Mouse (Mus musculus) heart, embryonic 15.5 days (tissue): ENCODE data around the gene Usp43. TPM values are rescaled to one million over a fixed set of nuclear protein-coding genes. Genes with fewer than 3 reads are reported as not detected.

Source experiments
- ATAC-seq: fragments of 200-750 bp; cut with Nextera tagmentation; replicated peaks from 2 replicates; pipeline ENCODE4 v1.8.0; 2017; ENCODE audit warnings: low read depth, moderate TSS enrichment; ENCODE audit not compliant: insufficient number of reproducible peaks, insufficient read depth, low FRiP score
- H3K27ac ChIP-seq: fragments of 300-500 bp; sonication (generic); 2 replicates; pipeline ENCODE4 v1.5.1; 2015; ENCODE audit warnings: mild to moderate bottlenecking, inconsistent platforms
- H3K27me3 ChIP-seq: fragments of 300-500 bp; sonication (generic); 2 replicates; pipeline ENCODE4 v1.6.1; 2015; ENCODE audit warnings: inconsistent platforms
- H3K36me3 ChIP-seq: fragments of 300-500 bp; sonication (generic); 2 replicates; pipeline ENCODE4 v1.6.1; 2015; ENCODE audit warnings: mild to moderate bottlenecking, inconsistent platforms
- H3K4me1 ChIP-seq: fragments of 300-500 bp; sonication (generic); replicated peaks from 2 replicates; pipeline ENCODE4 v1.6.1; 2015; ENCODE audit warnings: inconsistent platforms
- H3K4me2 ChIP-seq: fragments of 300-500 bp; sonication (generic); 2 replicates; pipeline ENCODE4 v1.6.1; 2015; ENCODE audit warnings: inconsistent platforms, mild to moderate bottlenecking, moderate library complexity
- H3K4me3 ChIP-seq: fragments of 300-500 bp; sonication (generic); 2 replicates; pipeline ENCODE4 v1.5.1; 2015; ENCODE audit warnings: mild to moderate bottlenecking, inconsistent platforms
- H3K9ac ChIP-seq: fragments of 300-500 bp; sonication (generic); 2 replicates; pipeline ENCODE4 v1.6.1; 2015; ENCODE audit warnings: mild to moderate bottlenecking, inconsistent platforms
- H3K9me3 ChIP-seq: fragments of 300-500 bp; sonication (generic); replicated peaks from 2 replicates; pipeline ENCODE4 v1.6.1; 2016; ENCODE audit warnings: inconsistent platforms
- WGBS: fragments of 180-500 bp; shearing (Covaris S2); methylation state at CpG from one replicate; pipeline ENCODE4 v1.1.7; 2015; ENCODE audit warnings: mixed read lengths; 5-methylcytosine and 5-hydroxymethylcytosine counted together
- polyA plus RNA-seq: library from polyadenylated mRNA; unstranded; fragments of >200 nt; fragmentation: Nextera tagmentation; extraction: Ambion mirVana; gene quantifications from 2 replicates; pipeline ENCODE4 v1.2.1, GENCODE M21; 2015

The Usp43 gene
- polyA plus RNA-seq, 1 experiment from 2014 or later = 0.86 TPM

GRCm38 (mm10) chr11:67926348-67927055 lies 4.5 kb upstream of the Usp43 start:
- Histone ChIP-seq H3K27me3 (no peaks in the 10 kb centered on the region), H3K4me2 (peak overlapping the region; percentile 30; the same call in 1 of the 2 replicates), H3K9ac (no peak overlapping the region), H3K27ac (no peak overlapping the region), H3K36me3 (no peaks in the 10 kb centered on the region), H3K4me3 (no peak overlapping the region), H3K9me3 (no peaks in the 10 kb centered on the region), H3K4me1 (peaks cover 6% of the 10 kb centered on the region)
- ATAC-seq = no peak
- WGBS = 14% methylated on average over 11 of the region's 15 CpGs

DNA sequence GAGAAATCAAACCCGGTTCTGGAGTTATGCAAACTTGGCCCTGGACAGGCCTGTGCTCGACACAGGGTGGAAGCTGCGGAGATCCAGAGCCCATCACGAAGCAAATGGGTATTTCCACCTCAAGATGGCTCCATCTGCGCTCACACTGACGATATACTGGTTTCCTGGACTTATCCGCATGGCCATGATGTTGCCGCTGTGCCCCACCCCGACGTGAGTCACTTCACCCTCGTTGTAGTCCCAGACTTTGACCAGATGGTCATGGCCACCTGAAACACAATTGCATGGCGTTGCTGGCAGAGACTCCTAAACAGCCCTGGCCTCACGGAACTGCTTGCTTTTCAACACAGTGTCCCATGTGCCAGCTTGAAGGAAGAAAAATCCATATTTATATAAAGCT lies 3.0 kb upstream of the Usp43 start:
- no peak overlapping the region for H3K4me3 ChIP-seq
- WGBS = 83% methylated on average over 13 of the region's 13 CpGs
- no peaks in the 10 kb centered on the region for H3K9me3 ChIP-seq
- H3K4me2 ChIP-seq = no peak overlapping the region
- ATAC-seq = no peak
- no peaks in the 10 kb centered on the region for H3K36me3 ChIP-seq
- H3K9ac ChIP-seq = no peak overlapping the region
- H3K27ac ChIP-seq = no peak overlapping the region
- H3K4me1 ChIP-seq = peaks cover 10% of the 10 kb centered on the region
- no peaks in the 10 kb centered on the region for H3K27me3 ChIP-seq

DNA sequence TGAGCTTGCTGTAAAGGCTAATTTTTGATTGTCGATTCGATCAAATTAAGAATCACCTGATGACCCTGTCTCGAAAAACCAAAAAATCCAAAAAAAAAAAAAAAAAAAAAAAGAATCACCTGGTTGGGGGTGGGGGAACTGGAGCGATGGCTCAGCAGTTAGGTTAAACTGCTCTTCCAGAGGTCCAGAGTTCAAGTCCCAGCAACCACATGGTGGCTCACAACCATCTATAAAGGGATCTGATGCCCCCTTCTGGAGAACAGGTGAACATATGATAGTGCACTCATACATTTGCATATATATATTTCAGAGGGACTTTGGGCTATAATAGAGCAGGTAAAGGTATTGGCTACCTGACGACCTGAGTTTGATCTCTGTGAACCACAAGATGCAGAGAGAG lies 1.8 kb upstream of the Usp43 start:
- no peaks in the 10 kb centered on the region for H3K36me3 ChIP-seq
- H3K27ac ChIP-seq = no peak overlapping the region
- ATAC-seq = no peak
- H3K4me3 ChIP-seq = no peak overlapping the region
- H3K9me3 ChIP-seq = no peaks in the 10 kb centered on the region
- H3K9ac ChIP-seq = no peak overlapping the region
- H3K4me1 ChIP-seq = peaks cover 10% of the 10 kb centered on the region
- H3K4me2 ChIP-seq = no peak overlapping the region
- WGBS = 88% methylated on average over 5 of the region's 5 CpGs
- H3K27me3 ChIP-seq = no peaks in the 10 kb centered on the region

DNA sequence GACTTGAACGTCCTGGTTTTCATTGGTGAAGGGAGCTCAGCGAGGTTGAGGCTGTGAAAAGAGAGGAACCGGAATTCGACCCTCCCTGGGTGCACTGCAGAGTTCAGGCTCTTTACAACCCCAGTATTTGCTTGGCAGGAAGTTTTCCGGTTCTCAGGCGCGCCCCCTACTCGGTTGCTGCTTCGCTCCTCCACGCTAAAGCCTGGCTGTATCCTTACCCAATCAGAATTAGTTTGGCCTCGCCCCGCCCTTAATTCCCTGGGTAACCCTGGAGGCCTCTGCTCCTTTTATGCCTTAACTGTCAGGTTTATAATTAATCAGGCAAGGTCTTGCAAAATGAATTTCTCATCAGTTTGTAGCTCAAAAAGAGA lies 787 bp upstream of the Usp43 start:
- Histone ChIP-seq H3K4me1 (peaks cover 10% of the 10 kb centered on the region), H3K9ac (peak overlapping the region; percentile 66), H3K9me3 (no peaks in the 10 kb centered on the region), H3K4me2 (peak overlapping the region; percentile 98), H3K27ac (peak overlapping the region; percentile 66), H3K36me3 (no peaks in the 10 kb centered on the region), H3K27me3 (no peaks in the 10 kb centered on the region), H3K4me3 (peak overlapping the region; percentile 61)
- WGBS = under 1% methylated on average over 12 of the region's 12 CpGs
- ATAC-seq = peak; percentile 70; the same call in 1 of the 2 replicates

- Histone ChIP-seq H3K36me3 (no peaks in the 10 kb centered on the region), H3K9me3 (no peaks in the 10 kb centered on the region), H3K4me1 (peaks cover 6% of the 10 kb centered on the region), H3K4me2 (peak overlapping the region; percentile 98), H3K4me3 (peak overlapping the region; percentile 61), H3K27me3 (no peaks in the 10 kb centered on the region), H3K27ac (peak overlapping the region; percentile 47), H3K9ac (peak overlapping the region; percentile 66)
- WGBS = 3% methylated on average over 47 of the region's 47 CpGs
- ATAC-seq = peak; percentile 71
These were observed 694 bp downstream of the Usp43 start for GRCm38 (mm10) chr11:67921091-67921826.

GRCm38 (mm10) chr11:67920226-67920960 lies 1.6 kb downstream of the Usp43 start:
- Histone ChIP-seq H3K36me3 (no peaks in the 10 kb centered on the region), H3K27ac (no peak overlapping the region), H3K9me3 (no peaks in the 10 kb centered on the region), H3K4me1 (peaks cover 6% of the 10 kb centered on the region), H3K27me3 (no peaks in the 10 kb centered on the region), H3K9ac (no peak overlapping the region), H3K4me2 (peak overlapping the region; percentile 98), H3K4me3 (peak overlapping the region; percentile 61; the same call in 1 of the 2 replicates)
- no peak for ATAC-seq
- WGBS = 40% methylated on average over 9 of the region's 9 CpGs

DNA sequence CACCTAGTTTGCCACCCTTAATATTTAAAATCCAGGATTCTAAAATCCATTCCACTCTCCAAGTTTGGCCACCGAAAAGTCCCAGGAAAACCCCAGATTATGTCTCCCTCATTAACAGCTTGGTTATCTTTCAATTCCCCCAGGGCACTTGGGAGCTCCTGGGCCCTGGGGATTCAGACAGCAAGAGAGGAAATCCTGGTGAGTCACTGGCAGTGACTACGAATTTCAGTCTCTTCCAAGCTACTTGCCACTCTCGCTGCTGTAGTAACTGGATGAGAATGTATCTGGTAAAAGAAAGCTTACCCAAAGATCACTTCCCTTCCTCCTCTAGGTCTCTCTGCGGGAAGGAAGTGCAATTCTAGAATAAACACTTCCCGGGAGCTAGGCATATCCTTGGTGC lies 2.4 kb downstream of the Usp43 start:
- WGBS = 57% methylated on average over 5 of the region's 5 CpGs
- Histone ChIP-seq H3K27me3 (no peaks in the 10 kb centered on the region), H3K9me3 (no peaks in the 10 kb centered on the region), H3K36me3 (no peaks in the 10 kb centered on the region), H3K27ac (no peak overlapping the region), H3K4me2 (no peak overlapping the region), H3K9ac (no peak overlapping the region), H3K4me3 (no peak overlapping the region), H3K4me1 (peaks cover 6% of the 10 kb centered on the region)
- no peak for ATAC-seq

DNA sequence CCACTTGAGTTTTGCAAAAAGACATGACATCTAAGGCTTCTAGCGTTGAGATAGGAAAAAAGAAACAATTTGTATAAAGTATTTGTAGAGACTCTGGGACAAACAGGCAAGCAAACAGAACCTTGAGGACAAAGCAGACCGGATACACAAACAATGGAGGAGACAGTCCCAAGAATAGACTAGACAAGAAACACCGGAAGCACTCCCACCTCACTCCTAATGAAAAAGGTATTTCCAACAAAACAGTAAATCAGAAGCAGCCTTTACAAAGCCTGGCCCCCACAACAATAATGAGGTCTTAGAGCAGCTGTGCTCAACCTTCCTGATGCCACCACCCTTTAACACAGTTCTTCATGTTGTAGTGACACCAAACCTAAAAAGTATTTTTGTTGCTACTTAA lies 4.8 kb downstream of the Usp43 start:
- no peaks in the 10 kb centered on the region for H3K36me3 ChIP-seq
- H3K4me2 ChIP-seq = no peak overlapping the region
- no peaks in the 10 kb centered on the region for H3K27me3 ChIP-seq
- H3K9ac ChIP-seq = no peak overlapping the region
- H3K4me3 ChIP-seq = no peak overlapping the region
- H3K9me3 ChIP-seq = no peaks in the 10 kb centered on the region
- peaks cover 12% of the 10 kb centered on the region for H3K4me1 ChIP-seq
- H3K27ac ChIP-seq = no peak overlapping the region
- WGBS = 70% methylated on average over 3 of the region's 3 CpGs
- ATAC-seq = no peak

GRCm38 (mm10) chr11:67911074-67911473 lies 10.9 kb downstream of the Usp43 start:
- no peaks in the 10 kb centered on the region for H3K9me3 ChIP-seq
- 0 out of 2 replicates have a peak, but pooled peaks cover 6% of the 10 kb centered on the region for H3K4me1 ChIP-seq
- H3K4me3 ChIP-seq = no peak overlapping the region
- no peaks in the 10 kb centered on the region for H3K27me3 ChIP-seq
- H3K4me2 ChIP-seq = no peak overlapping the region
- WGBS = 81% methylated on average over 5 of the region's 5 CpGs
- H3K9ac ChIP-seq = no peak overlapping the region
- no peak overlapping the region for H3K27ac ChIP-seq
- no peak for ATAC-seq
- H3K36me3 ChIP-seq = no peaks in the 10 kb centered on the region

DNA sequence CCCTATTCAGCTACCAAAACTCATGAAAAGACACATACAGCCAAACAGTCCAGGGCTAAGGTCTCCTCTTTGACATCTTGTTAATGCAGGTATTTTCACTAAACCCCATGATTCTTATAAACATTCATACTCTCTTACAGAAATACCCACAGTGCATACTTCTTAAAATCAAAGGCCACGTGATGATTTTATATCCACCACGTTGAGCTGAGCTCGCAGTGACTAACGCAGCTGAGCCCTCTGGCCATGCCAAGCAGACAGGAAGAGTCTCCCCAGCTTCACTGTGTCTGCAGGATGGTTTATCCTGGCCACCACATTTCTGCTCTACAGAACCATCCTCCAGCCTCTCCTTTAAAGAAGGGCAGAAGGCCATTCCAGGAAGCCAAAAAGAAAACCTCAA lies 18.2 kb downstream of the Usp43 start:
- H3K9me3 ChIP-seq = no peaks in the 10 kb centered on the region
- H3K4me1 ChIP-seq = no peaks in the 10 kb centered on the region
- ATAC-seq = no peak
- 87% methylated on average over 4 of the region's 4 CpGs for WGBS
- no peak overlapping the region for H3K4me3 ChIP-seq
- no peaks in the 10 kb centered on the region for H3K27me3 ChIP-seq
- H3K27ac ChIP-seq = no peak overlapping the region
- no peak overlapping the region for H3K9ac ChIP-seq
- no peaks in the 10 kb centered on the region for H3K36me3 ChIP-seq
- H3K4me2 ChIP-seq = no peak overlapping the region

DNA sequence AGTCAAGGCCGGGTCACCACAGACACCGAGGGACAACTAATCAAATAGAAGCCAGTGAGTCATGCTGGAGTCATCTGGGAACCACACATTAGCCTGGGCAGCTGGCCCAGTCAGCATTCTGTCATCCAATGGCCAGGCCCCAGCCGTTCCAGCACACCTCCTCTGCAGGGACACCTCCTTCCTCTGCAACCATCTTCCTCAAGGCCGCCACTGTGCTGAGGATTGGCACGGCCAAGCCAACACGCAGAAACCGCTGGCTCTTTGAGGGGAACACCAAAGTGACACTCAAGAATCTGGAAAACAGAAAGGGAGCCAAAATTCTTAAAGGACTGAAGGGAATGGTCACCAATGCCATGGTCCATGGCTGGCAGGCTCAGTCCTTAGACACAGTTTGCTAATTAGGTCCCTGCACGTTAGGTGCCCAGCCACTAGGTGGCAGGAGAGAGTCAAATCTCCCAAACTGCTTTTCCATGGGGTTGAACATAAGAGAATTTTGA lies 24.8 kb downstream of the Usp43 start:
- peak overlapping the region; percentile 49 for H3K4me2 ChIP-seq
- H3K36me3 ChIP-seq = no peaks in the 10 kb centered on the region
- H3K9ac ChIP-seq = no peak overlapping the region
- 0 out of 2 replicates have a peak overlapping the region, but pooled peaks have one; percentile 22 for H3K4me3 ChIP-seq
- 22% methylated on average over 8 of the region's 8 CpGs for WGBS
- ATAC-seq = peak; percentile 89
- peak overlapping the region; percentile 81 for H3K27ac ChIP-seq
- no peaks in the 10 kb centered on the region for H3K27me3 ChIP-seq
- H3K4me1 ChIP-seq = peaks cover 8% of the 10 kb centered on the region; the same call in 1 of the 2 replicates
- H3K9me3 ChIP-seq = no peaks in the 10 kb centered on the region
